Mouse (Mus musculus) embryonic fibroblast, embryonic 13.5 days (primary cell): ENCODE measurements around the gene Kcnq1.

Experiments
- CTCF ChIP-seq: IDR thresholded peaks from 2 replicates; pipeline ENCODE4 v1.5.1; 2011; ENCODE audit warnings: mild to moderate bottlenecking, control low read depth, low read length, moderate library complexity, borderline replicate concordance; ENCODE audit not compliant: insufficient read depth
- POLR2A ChIP-seq: IDR thresholded peaks from 2 replicates; pipeline ENCODE4 v1.6.1; 2011; ENCODE audit warnings: low read depth, mild to moderate bottlenecking, control low read depth, low read length, moderate library complexity

- TF ChIP-seq CTCF (no peak), POLR2A (no peak)
Measured at GRCm38 (mm10) chr7:143122191-143122590, 16.0 kb downstream of the Kcnq1 start.
